In genomic region chr7:4656818-4657217, GRCm38 (mm10) we compare ENCODE assay signal across 8 mouse cellular contexts. TPM values are rescaled to one million over a fixed set of nuclear protein-coding genes. Genes with fewer than 3 reads are reported as not detected.
DNase-seq lines count a peak whose midpoint lies in the region; ATAC-seq and TF ChIP-seq lines count a peak whose summit lies in the region.

No protein-coding gene starts in this region.

- TF ChIP-seq POLR2A in limb, embryonic 14.5 days (IDR thresholded peaks at IDR 0.05; ENCODE audit: borderline replicate concordance, extremely low read depth, insufficient read depth, insufficient read length): no peak

- no peak for TF ChIP-seq CTCF in lung, embryonic 14.5 days (IDR thresholded peaks at IDR 0.05; ENCODE audit: low read depth)

- peak overlapping the region; percentile 89 for H3K4me3 ChIP-seq in lung, embryonic 14.5 days (ENCODE audit: low read depth, low read length)
- peak overlapping the region; percentile 86 for H3K4me3 ChIP-seq in forebrain, embryonic 12.5 days (replicated peaks)
- H3K4me3 ChIP-seq in limb, embryonic 14.5 days (replicated peaks; ENCODE audit: low read length): peak overlapping the region; percentile 88; the same call in 1 of the 2 replicates
- H3K4me3 ChIP-seq in neural tube, embryonic 15.5 days (replicated peaks): peak overlapping the region; percentile 91

- 47% methylated on average over 1 of the region's 1 CpGs for WGBS in lung, embryonic 14.5 days
- 80% methylated on average over 1 of the region's 1 CpGs for WGBS in forebrain, embryonic 12.5 days
- 56% methylated on average over 1 of the region's 1 CpGs for WGBS in limb, embryonic 14.5 days
- 70% methylated on average over 1 of the region's 1 CpGs for WGBS in neural tube, embryonic 15.5 days

- no peaks in the 10 kb centered on the region for H3K9me3 ChIP-seq in lung, embryonic 14.5 days (ENCODE audit: low read depth, low read length)
- H3K9me3 ChIP-seq in forebrain, embryonic 12.5 days: no peaks in the 10 kb centered on the region
- no peaks in the 10 kb centered on the region for H3K9me3 ChIP-seq in limb, embryonic 14.5 days (ENCODE audit: control insufficient read depth, low read length)
- no peaks in the 10 kb centered on the region for H3K9me3 ChIP-seq in neural tube, embryonic 15.5 days (replicated peaks)

- peaks cover 12% of the 10 kb centered on the region; the same call in 1 of the 2 replicates for H3K36me3 ChIP-seq in lung, embryonic 14.5 days (ENCODE audit: insufficient read depth)
- peaks cover 11% of the 10 kb centered on the region; the same call in 1 of the 2 replicates for H3K36me3 ChIP-seq in forebrain, embryonic 12.5 days (replicated peaks)
- peaks cover 21% of the 10 kb centered on the region for H3K36me3 ChIP-seq in limb, embryonic 14.5 days (ENCODE audit: control insufficient read depth, insufficient read depth, low read length)
- peaks cover 8% of the 10 kb centered on the region; the same call in 1 of the 2 replicates for H3K36me3 ChIP-seq in neural tube, embryonic 15.5 days

- H3K27ac ChIP-seq in lung, embryonic 14.5 days (ENCODE audit: low read depth): no peak overlapping the region
- H3K27ac ChIP-seq in forebrain, embryonic 12.5 days: no peak overlapping the region
- H3K27ac ChIP-seq in limb, embryonic 14.5 days (replicated peaks; ENCODE audit: low read depth, low read length): no peak overlapping the region
- H3K27ac ChIP-seq in neural tube, embryonic 15.5 days (replicated peaks): no peak overlapping the region

- no peaks in the 10 kb centered on the region for H3K27me3 ChIP-seq in lung, embryonic 14.5 days (ENCODE audit: insufficient read depth, low read length)
- no peaks in the 10 kb centered on the region for H3K27me3 ChIP-seq in forebrain, embryonic 12.5 days
- no peaks in the 10 kb centered on the region for H3K27me3 ChIP-seq in limb, embryonic 14.5 days (ENCODE audit: control insufficient read depth, insufficient read depth, low read length)
- no peaks in the 10 kb centered on the region for H3K27me3 ChIP-seq in neural tube, embryonic 15.5 days (replicated peaks)

- no peak for ATAC-seq in lung, embryonic 14.5 days (ENCODE audit: insufficient read depth)
- ATAC-seq in forebrain, embryonic 12.5 days (ENCODE audit: low FRiP score): no peak
- ATAC-seq in limb, embryonic 14.5 days (ENCODE audit: low FRiP score, low read depth): no peak
- no peak for ATAC-seq in neural tube, embryonic 15.5 days (ENCODE audit: low FRiP score)
- no peak for ATAC-seq in monocyte, adult 5-6 weeks (replicated peaks; ENCODE audit: insufficient number of reproducible peaks, low FRiP score, low TSS enrichment, poor library complexity, severe bottlenecking)

- 0 out of 2 replicates have a peak, but pooled peaks cover 6% of the 10 kb centered on the region for H3K4me1 ChIP-seq in lung, embryonic 14.5 days (ENCODE audit: insufficient read depth)
- peaks cover 38% of the 10 kb centered on the region for H3K4me1 ChIP-seq in forebrain, embryonic 12.5 days
- peaks cover 16% of the 10 kb centered on the region for H3K4me1 ChIP-seq in limb, embryonic 14.5 days (ENCODE audit: control insufficient read depth, insufficient read depth, low read length)
- peaks cover 58% of the 10 kb centered on the region for H3K4me1 ChIP-seq in neural tube, embryonic 15.5 days

- H3K9ac ChIP-seq in lung, embryonic 14.5 days: peak overlapping the region; percentile 90
- peak overlapping the region; percentile 97 for H3K9ac ChIP-seq in forebrain, embryonic 12.5 days
- peak overlapping the region; percentile 94; the same call in 1 of the 2 replicates for H3K9ac ChIP-seq in limb, embryonic 14.5 days (ENCODE audit: low read depth, low read length, severe bottlenecking)
- peak overlapping the region; percentile 96 for H3K9ac ChIP-seq in neural tube, embryonic 15.5 days (replicated peaks)

- DNase-seq in lung, embryonic 14.5 days: no peak
- no peak for DNase-seq in lung, postnatal 10 days
- no peak for DNase-seq in limb, embryonic 14.5 days (ENCODE audit: low spot score)
- no peak for DNase-seq in thymus, postnatal 4 days
- no peak for DNase-seq in lung, adult 18-20 months

- H3K4me2 ChIP-seq in lung, embryonic 14.5 days: peak overlapping the region; percentile 93
- H3K4me2 ChIP-seq in forebrain, embryonic 12.5 days: peak overlapping the region; percentile 97
- peak overlapping the region; percentile 93 for H3K4me2 ChIP-seq in limb, embryonic 14.5 days (replicated peaks; ENCODE audit: low read depth, low read length, severe bottlenecking)
- H3K4me2 ChIP-seq in neural tube, embryonic 15.5 days: peak overlapping the region; percentile 89

RNA-seq across cellular contexts. Expression of gene Ppp6r1, which starts 2.0 kb away (rescaled TPM):
- polyA plus RNA-seq in lung, embryonic 14.5 days (2014; fragmentation: Nextera tagmentation; extraction: Ambion mirVana): 7.6 and 7.8 TPM in 2 replicates
- polyA plus RNA-seq in forebrain, embryonic 12.5 days (2016; fragmentation: Nextera tagmentation; extraction: Ambion mirVana): 15.4 and 25.3 TPM in 2 replicates
- polyA plus RNA-seq in limb, embryonic 14.5 days (2012; rRNA removed): 86.9 and 112 TPM in 2 replicates
- polyA plus RNA-seq in limb, embryonic 14.5 days (2014; fragmentation: Nextera tagmentation; extraction: Ambion mirVana): 7.9 and 8.7 TPM in 2 replicates
- 8.3 and 8.9 TPM in 2 replicates for polyA plus RNA-seq in neural tube, embryonic 15.5 days (2015; fragmentation: Nextera tagmentation; extraction: Ambion mirVana)
- 101 to 191 TPM (median 127 TPM) in 3 replicates for total RNA-seq in monocyte, adult 5-6 weeks (2017)

RNA-seq across cellular contexts. Expression of gene Tmem86b, which starts 25.6 kb away (rescaled TPM):
- polyA plus RNA-seq in lung, embryonic 14.5 days (2014; fragmentation: Nextera tagmentation; extraction: Ambion mirVana): 1.0 and 1.3 TPM in 2 replicates
- 3.7 and 5.1 TPM in 2 replicates for polyA plus RNA-seq in forebrain, embryonic 12.5 days (2016; fragmentation: Nextera tagmentation; extraction: Ambion mirVana)
- 17.2 and 23.1 TPM in 2 replicates for polyA plus RNA-seq in limb, embryonic 14.5 days (2012; rRNA removed)
- polyA plus RNA-seq in limb, embryonic 14.5 days (2014; fragmentation: Nextera tagmentation; extraction: Ambion mirVana): 1.4 and 2.3 TPM in 2 replicates
- 1.7 and 2.3 TPM in 2 replicates for polyA plus RNA-seq in neural tube, embryonic 15.5 days (2015; fragmentation: Nextera tagmentation; extraction: Ambion mirVana)
- total RNA-seq in monocyte, adult 5-6 weeks (2017): 18.1 to 27.9 TPM (median 21.7 TPM) in 3 replicates

RNA-seq across cellular contexts. Expression of gene Hspbp1, which starts 28.1 kb away (rescaled TPM):
- 94.0 and 98.5 TPM in 2 replicates for polyA plus RNA-seq in lung, embryonic 14.5 days (2014; fragmentation: Nextera tagmentation; extraction: Ambion mirVana)
- 112 and 114 TPM in 2 replicates for polyA plus RNA-seq in forebrain, embryonic 12.5 days (2016; fragmentation: Nextera tagmentation; extraction: Ambion mirVana)
- polyA plus RNA-seq in limb, embryonic 14.5 days (2012; rRNA removed): 55.6 and 72.9 TPM in 2 replicates
- 77.5 and 82.5 TPM in 2 replicates for polyA plus RNA-seq in limb, embryonic 14.5 days (2014; fragmentation: Nextera tagmentation; extraction: Ambion mirVana)
- 156 and 173 TPM in 2 replicates for polyA plus RNA-seq in neural tube, embryonic 15.5 days (2015; fragmentation: Nextera tagmentation; extraction: Ambion mirVana)
- 12.9 to 47.3 TPM (median 16.6 TPM) in 3 replicates for total RNA-seq in monocyte, adult 5-6 weeks (2017)

RNA-seq across cellular contexts. Expression of gene Brsk1, which starts 33.6 kb away (rescaled TPM):
- 1.4 and 1.6 TPM in 2 replicates for polyA plus RNA-seq in lung, embryonic 14.5 days (2014; fragmentation: Nextera tagmentation; extraction: Ambion mirVana)
- polyA plus RNA-seq in forebrain, embryonic 12.5 days (2016; fragmentation: Nextera tagmentation; extraction: Ambion mirVana): 3.6 and 3.8 TPM in 2 replicates
- 26.4 and 33.0 TPM in 2 replicates for polyA plus RNA-seq in limb, embryonic 14.5 days (2012; rRNA removed)
- polyA plus RNA-seq in limb, embryonic 14.5 days (2014; fragmentation: Nextera tagmentation; extraction: Ambion mirVana): 1.3 and 1.7 TPM in 2 replicates
- 6.5 and 6.8 TPM in 2 replicates for polyA plus RNA-seq in neural tube, embryonic 15.5 days (2015; fragmentation: Nextera tagmentation; extraction: Ambion mirVana)
- not detected in 3 replicates for total RNA-seq in monocyte, adult 5-6 weeks (2017)

RNA-seq across cellular contexts. Expression of gene Ptprh, which starts 53.0 kb away (rescaled TPM):
- not detected in 2 replicates for polyA plus RNA-seq in lung, embryonic 14.5 days (2014; fragmentation: Nextera tagmentation; extraction: Ambion mirVana)
- not detected in 2 replicates for polyA plus RNA-seq in forebrain, embryonic 12.5 days (2016; fragmentation: Nextera tagmentation; extraction: Ambion mirVana)
- 0.03 and 0.26 TPM in 2 replicates for polyA plus RNA-seq in limb, embryonic 14.5 days (2012; rRNA removed)
- not detected in 2 replicates for polyA plus RNA-seq in limb, embryonic 14.5 days (2014; fragmentation: Nextera tagmentation; extraction: Ambion mirVana)
- 0.43 and 0.65 TPM in 2 replicates for polyA plus RNA-seq in neural tube, embryonic 15.5 days (2015; fragmentation: Nextera tagmentation; extraction: Ambion mirVana)
- 0.39 TPM in 1 of 3 replicates, not detected in the others for total RNA-seq in monocyte, adult 5-6 weeks (2017)
